Mouse (Mus musculus): ENCODE measurements around the gene Mvd. TPM values are rescaled to one million over a fixed set of nuclear protein-coding genes. Genes with fewer than 3 reads are reported as not detected.

Gene Mvd
- polyA plus RNA-seq (2014; fragmentation: Illumina TruSeq; extraction: RNeasy Lipid Tissue Mini Kit (QIAGEN cat#74804); ENCODE audit: low replicate concordance) = not detected

GRCm38 (mm10) chr8:122443262-122444006 lies at the start of gene Mvd:
TSS of gene Mvd (minus strand) at chr8:122443422.

DNA sequence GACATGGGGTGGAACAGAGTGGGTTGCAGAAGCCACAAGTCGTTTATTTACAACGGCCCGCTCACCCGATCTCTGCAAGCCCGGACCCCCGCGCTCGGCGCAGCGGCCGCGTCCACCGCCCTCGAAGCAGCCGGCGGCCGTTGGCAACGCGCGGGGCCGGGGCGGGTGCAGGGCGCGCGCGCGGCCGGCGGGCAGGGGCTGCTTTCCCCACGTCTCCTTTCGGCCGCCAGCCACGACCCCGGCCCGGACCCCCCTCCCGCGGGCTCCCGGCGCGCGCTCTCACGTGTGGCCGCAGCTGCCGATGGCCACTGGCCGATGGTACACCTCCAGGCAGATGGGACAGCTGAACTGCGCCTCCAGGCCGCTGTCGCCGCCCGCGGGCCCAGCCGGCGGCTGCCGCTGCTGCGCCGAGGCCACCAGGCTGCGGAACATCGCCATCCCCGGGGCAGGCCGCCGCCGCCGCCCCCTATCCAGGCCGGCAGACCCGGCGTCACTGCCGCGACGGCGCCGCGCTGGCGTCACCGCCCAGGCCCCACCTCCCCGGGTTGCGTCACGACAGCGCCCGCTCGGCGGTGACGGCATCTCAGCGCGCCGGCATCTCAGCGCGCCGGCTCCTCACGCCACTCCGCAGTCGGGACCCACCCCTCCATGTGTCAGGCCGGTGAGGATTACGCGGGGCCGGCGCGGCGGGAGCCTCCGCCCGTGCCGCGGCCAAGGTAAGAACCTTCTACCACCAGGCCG lies 32.5 kb upstream of the Mvd start, which contains the start of the genes Rnf166 and Ctu2:
Gene Rnf166, minus strand, starts transcription at position 485 of the 741 bp plus-strand sequence.
Gene Ctu2, plus strand, starts transcription at position 564 of the 741 bp plus-strand sequence.

GRCm38 (mm10) chr8:122460524-122461472 lies 17.6 kb upstream of the Mvd start, which contains the start of gene Snai3:
TSS of gene Snai3 (minus strand) at chr8:122460733.

GRCm38 (mm10) chr8:122432443-122433268 lies 10.6 kb downstream of the Mvd start, which contains the start of gene Cyba:
TSS of gene Cyba (minus strand) at chr8:122432930.

GRCm38 (mm10) chr8:122421376-122422070 lies 21.7 kb downstream of the Mvd start, which contains the start of gene Il17c:
TSS of gene Il17c (plus strand) at chr8:122422020.

Other genes starting within 250 kb of the Mvd start
- 0.37 TPM for gene Zfpm1, start 161.3 kb downstream of the Mvd start, polyA plus RNA-seq (2014; fragmentation: Illumina TruSeq; extraction: RNeasy Lipid Tissue Mini Kit (QIAGEN cat#74804); ENCODE audit: low replicate concordance)
- not detected for gene Trhr2, start 82.7 kb downstream of the Mvd start, polyA plus RNA-seq (2014; fragmentation: Illumina TruSeq; extraction: RNeasy Lipid Tissue Mini Kit (QIAGEN cat#74804); ENCODE audit: low replicate concordance)
- 13.0 TPM for gene Zc3h18, start 66.8 kb downstream of the Mvd start, polyA plus RNA-seq (2014; fragmentation: Illumina TruSeq; extraction: RNeasy Lipid Tissue Mini Kit (QIAGEN cat#74804); ENCODE audit: low replicate concordance)
- not detected for gene Il17c, start 21.4 kb downstream of the Mvd start, polyA plus RNA-seq (2014; fragmentation: Illumina TruSeq; extraction: RNeasy Lipid Tissue Mini Kit (QIAGEN cat#74804); ENCODE audit: low replicate concordance)
- not detected for gene Cyba, start 10.5 kb downstream of the Mvd start, polyA plus RNA-seq (2014; fragmentation: Illumina TruSeq; extraction: RNeasy Lipid Tissue Mini Kit (QIAGEN cat#74804); ENCODE audit: low replicate concordance)
- not detected for gene Snai3, start 17.3 kb upstream of the Mvd start, polyA plus RNA-seq (2014; fragmentation: Illumina TruSeq; extraction: RNeasy Lipid Tissue Mini Kit (QIAGEN cat#74804); ENCODE audit: low replicate concordance)
- 10.5 TPM for gene Rnf166, start 32.6 kb upstream of the Mvd start, polyA plus RNA-seq (2014; fragmentation: Illumina TruSeq; extraction: RNeasy Lipid Tissue Mini Kit (QIAGEN cat#74804); ENCODE audit: low replicate concordance)
- not detected for gene Ctu2, start 32.7 kb upstream of the Mvd start, polyA plus RNA-seq (2014; fragmentation: Illumina TruSeq; extraction: RNeasy Lipid Tissue Mini Kit (QIAGEN cat#74804); ENCODE audit: low replicate concordance)
- gene Piezo1, start 107.9 kb upstream of the Mvd start, polyA plus RNA-seq (2014; fragmentation: Illumina TruSeq; extraction: RNeasy Lipid Tissue Mini Kit (QIAGEN cat#74804); ENCODE audit: low replicate concordance) = 0.26 TPM
- 2.0 TPM for gene Cdt1, start 124.6 kb upstream of the Mvd start, polyA plus RNA-seq (2014; fragmentation: Illumina TruSeq; extraction: RNeasy Lipid Tissue Mini Kit (QIAGEN cat#74804); ENCODE audit: low replicate concordance)
- gene Aprt, start 133.5 kb upstream of the Mvd start, polyA plus RNA-seq (2014; fragmentation: Illumina TruSeq; extraction: RNeasy Lipid Tissue Mini Kit (QIAGEN cat#74804); ENCODE audit: low replicate concordance) = 1.7 TPM
- 1.4 TPM for gene Galns, start 168.0 kb upstream of the Mvd start, polyA plus RNA-seq (2014; fragmentation: Illumina TruSeq; extraction: RNeasy Lipid Tissue Mini Kit (QIAGEN cat#74804); ENCODE audit: low replicate concordance)
- gene Trappc2l, start 168.2 kb upstream of the Mvd start, polyA plus RNA-seq (2014; fragmentation: Illumina TruSeq; extraction: RNeasy Lipid Tissue Mini Kit (QIAGEN cat#74804); ENCODE audit: low replicate concordance) = 1.9 TPM
- gene Pabpn1l, start 179.3 kb upstream of the Mvd start, polyA plus RNA-seq (2014; fragmentation: Illumina TruSeq; extraction: RNeasy Lipid Tissue Mini Kit (QIAGEN cat#74804); ENCODE audit: low replicate concordance) = not detected

All from small intestine, adult 10 weeks (tissue).